Mouse (Mus musculus) neural tube, embryonic 11.5 days (tissue): ENCODE results near the gene Bche. TPM values are rescaled to one million over a fixed set of nuclear protein-coding genes. Genes with fewer than 3 reads are reported as not detected.

Experiments
- ATAC-seq: fragments of 200-750 bp; cut with Nextera tagmentation; 2 replicates; pipeline ENCODE4 v1.8.0; 2017; ENCODE audit warnings: moderate number of reproducible peaks, mild to moderate bottlenecking, moderate TSS enrichment, moderate library complexity; ENCODE audit not compliant: insufficient read depth, low FRiP score, low TSS enrichment
- DNase-seq: peaks from one replicate; pipeline ENCODE4 v3.0.0-alpha.2; 2015; ENCODE audit warnings: low spot score
- H3K27ac ChIP-seq: fragments of 300-500 bp; sonication (generic); 2 replicates; pipeline ENCODE4 v1.5.1; 2014; ENCODE audit warnings: low read depth, mild to moderate bottlenecking, low read length
- H3K27me3 ChIP-seq: fragments of 300-500 bp; sonication (generic); 2 replicates; pipeline ENCODE4 v1.6.1; 2014; ENCODE audit warnings: mild to moderate bottlenecking, low read length, mixed read lengths; ENCODE audit not compliant: control insufficient read depth, insufficient read depth
- H3K36me3 ChIP-seq: fragments of 300-500 bp; sonication (generic); 2 replicates; pipeline ENCODE4 v1.6.1; 2014; ENCODE audit warnings: mild to moderate bottlenecking, low read length, moderate library complexity, mixed read lengths; ENCODE audit not compliant: control insufficient read depth, insufficient read depth
- H3K4me1 ChIP-seq: fragments of 300-500 bp; sonication (generic); 2 replicates; pipeline ENCODE4 v1.6.1; 2014; ENCODE audit warnings: low read length, mixed read lengths; ENCODE audit not compliant: control insufficient read depth, insufficient read depth
- H3K4me2 ChIP-seq: fragments of 300-500 bp; sonication (generic); 2 replicates; pipeline ENCODE4 v1.6.1; 2014; ENCODE audit warnings: low read depth, mild to moderate bottlenecking, moderate library complexity
- H3K4me3 ChIP-seq: fragments of 300-500 bp; sonication (generic); 2 replicates; pipeline ENCODE4 v1.5.1; 2014; ENCODE audit warnings: low read depth, low read length
- H3K9ac ChIP-seq: fragments of 300-500 bp; sonication (generic); 2 replicates; pipeline ENCODE4 v1.6.1; 2014; ENCODE audit warnings: mild to moderate bottlenecking, low read length
- H3K9me3 ChIP-seq: fragments of 300-500 bp; sonication (generic); 2 replicates; pipeline ENCODE4 v1.6.1; 2016; ENCODE audit warnings: low read length; ENCODE audit not compliant: control insufficient read depth
- WGBS: fragments of 180-500 bp; shearing (Covaris S2); extraction: QIAGEN DNeasy Blood & Tissue Kit; methylation state at CpG from one replicate; pipeline ENCODE4 v1.1.7; 2014; 5-methylcytosine and 5-hydroxymethylcytosine counted together
- polyA plus RNA-seq: library from polyadenylated mRNA; unstranded; fragments of >200 nt; fragmentation: Nextera tagmentation; extraction: Ambion mirVana; gene quantifications from 2 replicates; pipeline ENCODE4 v1.2.1, GENCODE M21; 2014

The Bche gene
- polyA plus RNA-seq, 1 experiment from 2014 or later: 7.0 TPM

GRCm38 (mm10) chr3:73706544-73706943, 1.7 kb downstream of the Bche start:
- ATAC-seq: no peak
- DNase-seq: no peak
- Histone ChIP-seq H3K4me3 (no peak overlapping the region), H3K27ac (no peak overlapping the region), H3K27me3 (no peaks in the 10 kb centered on the region), H3K9me3 (no peaks in the 10 kb centered on the region), H3K9ac (no peak overlapping the region), H3K4me2 (no peak overlapping the region), H3K4me1 (no peaks in the 10 kb centered on the region), H3K36me3 (no peaks in the 10 kb centered on the region)
- 62% methylated on average over 1 of the region's 1 CpGs for WGBS

- Histone ChIP-seq H3K4me3 (no peak overlapping the region), H3K27me3 (no peaks in the 10 kb centered on the region), H3K9ac (no peak overlapping the region), H3K36me3 (no peaks in the 10 kb centered on the region), H3K4me1 (no peaks in the 10 kb centered on the region), H3K9me3 (no peaks in the 10 kb centered on the region), H3K4me2 (no peak overlapping the region), H3K27ac (no peak overlapping the region)
- ATAC-seq (no peak), DNase-seq (no peak)
- 96% methylated on average over 1 of the region's 1 CpGs for WGBS
Measured at GRCm38 (mm10) chr3:73698889-73699288, 9.3 kb downstream of the Bche start.

GRCm38 (mm10) chr3:73673333-73673732, 34.9 kb downstream of the Bche start:
- WGBS: 89% methylated on average over 1 of the region's 1 CpGs
- Histone ChIP-seq H3K27ac (no peak overlapping the region), H3K9me3 (no peaks in the 10 kb centered on the region), H3K36me3 (no peaks in the 10 kb centered on the region), H3K9ac (no peak overlapping the region), H3K4me2 (no peak overlapping the region), H3K4me3 (no peak overlapping the region), H3K27me3 (no peaks in the 10 kb centered on the region), H3K4me1 (no peaks in the 10 kb centered on the region)
- DNase-seq (no peak), ATAC-seq (no peak)

- no peak overlapping the region for H3K27ac ChIP-seq
- DNase-seq (no peak), ATAC-seq (no peak)
- no peak overlapping the region for H3K4me2 ChIP-seq
- H3K4me1 ChIP-seq: no peaks in the 10 kb centered on the region
- H3K9ac ChIP-seq: no peak overlapping the region
- no peaks in the 10 kb centered on the region for H3K27me3 ChIP-seq
- H3K9me3 ChIP-seq: no peaks in the 10 kb centered on the region
- WGBS: 87% methylated on average over 5 of the region's 5 CpGs
- H3K4me3 ChIP-seq: no peak overlapping the region
- H3K36me3 ChIP-seq: no peaks in the 10 kb centered on the region
Measured at GRCm38 (mm10) chr3:73668172-73668571, 40.0 kb downstream of the Bche start.

GRCm38 (mm10) chr3:73667245-73668131, 40.7 kb downstream of the Bche start:
- H3K36me3 ChIP-seq: no peaks in the 10 kb centered on the region
- DNase-seq (no peak), ATAC-seq (no peak)
- no peak overlapping the region for H3K27ac ChIP-seq
- no peaks in the 10 kb centered on the region for H3K27me3 ChIP-seq
- no peaks in the 10 kb centered on the region for H3K9me3 ChIP-seq
- H3K4me3 ChIP-seq: no peak overlapping the region
- WGBS: 96% methylated on average over 3 of the region's 3 CpGs
- no peak overlapping the region for H3K4me2 ChIP-seq
- H3K4me1 ChIP-seq: no peaks in the 10 kb centered on the region
- H3K9ac ChIP-seq: no peak overlapping the region

GRCm38 (mm10) chr3:73650281-73650680, 57.9 kb downstream of the Bche start:
- H3K4me3 ChIP-seq: no peak overlapping the region
- no peak overlapping the region for H3K4me2 ChIP-seq
- no peaks in the 10 kb centered on the region for H3K27me3 ChIP-seq

GRCm38 (mm10) chr3:73647064-73647463, 61.2 kb downstream of the Bche start:
- Histone ChIP-seq H3K4me3 (no peak overlapping the region), H3K4me2 (no peak overlapping the region), H3K27me3 (no peaks in the 10 kb centered on the region), H3K27ac (no peak overlapping the region), H3K36me3 (no peaks in the 10 kb centered on the region), H3K9ac (no peak overlapping the region), H3K9me3 (no peaks in the 10 kb centered on the region), H3K4me1 (no peaks in the 10 kb centered on the region)
- no peak for ATAC-seq
- DNase-seq: no peak
- WGBS: 91% methylated on average over 2 of the region's 2 CpGs

More at GRCm38 (mm10) chr3:73650281-73650680, 57.9 kb downstream of the Bche start:
- no peak overlapping the region for H3K27ac ChIP-seq
- DNase-seq (no peak), ATAC-seq (no peak)
- H3K36me3 ChIP-seq: no peaks in the 10 kb centered on the region
- no peak overlapping the region for H3K9ac ChIP-seq
- H3K9me3 ChIP-seq: no peaks in the 10 kb centered on the region
- H3K4me1 ChIP-seq: no peaks in the 10 kb centered on the region

- Histone ChIP-seq H3K9ac (no peak overlapping the region), H3K4me1 (no peaks in the 10 kb centered on the region), H3K4me2 (no peak overlapping the region), H3K4me3 (no peak overlapping the region), H3K9me3 (no peaks in the 10 kb centered on the region), H3K36me3 (no peaks in the 10 kb centered on the region), H3K27me3 (no peaks in the 10 kb centered on the region), H3K27ac (no peak overlapping the region)
- DNase-seq (no peak), ATAC-seq (no peak)
- 92% methylated on average over 2 of the region's 2 CpGs for WGBS
Measured at GRCm38 (mm10) chr3:73611421-73611820, 96.8 kb downstream of the Bche start.
